ENCODE assay signal across 8 mouse cellular contexts in the genomic region with DNA sequence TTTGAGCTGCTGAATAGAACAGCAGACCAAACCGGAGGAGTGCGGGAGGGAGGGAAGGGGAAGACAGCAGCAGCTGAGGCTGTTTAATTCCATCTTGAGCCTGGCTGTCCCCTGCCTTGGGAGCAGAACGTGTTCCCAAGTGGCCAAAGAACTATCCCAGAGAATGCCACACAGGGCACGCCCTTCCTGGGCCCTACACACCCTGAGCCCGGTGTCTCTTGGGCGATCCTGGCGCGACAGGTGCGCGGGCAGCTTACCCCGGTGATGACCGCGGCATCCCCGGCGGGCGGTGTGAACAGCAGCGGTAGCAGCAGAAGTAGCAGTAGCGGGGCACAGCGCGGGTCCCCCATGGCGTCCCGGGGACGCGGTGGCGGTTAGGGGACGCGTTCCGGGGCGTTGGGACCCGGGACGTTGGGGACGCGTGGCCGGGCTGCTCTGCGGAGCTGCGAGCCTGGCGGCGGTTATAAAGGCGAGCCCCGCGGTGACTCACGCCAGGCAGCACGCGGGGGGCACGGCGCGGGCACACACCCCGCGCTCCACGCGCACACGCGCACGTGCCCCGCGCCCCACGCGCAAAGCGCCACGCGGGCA. TPM values are rescaled to one million over a fixed set of nuclear protein-coding genes. Genes with fewer than 3 reads are reported as not detected.
DNase-seq lines count a peak whose midpoint lies in the region; ATAC-seq lines count a peak whose summit lies in the region.

A gene (minus strand): TSS at position 422 of the 591 bp plus-strand sequence.

- no peaks in the 10 kb centered on the region for H3K36me3 ChIP-seq in heart, embryonic 13.5 days
- H3K36me3 ChIP-seq in forebrain, embryonic 11.5 days (ENCODE audit: control insufficient read depth, insufficient read depth, low read length): no peaks in the 10 kb centered on the region

- no peaks in the 10 kb centered on the region for H3K9me3 ChIP-seq in heart, embryonic 13.5 days
- no peaks in the 10 kb centered on the region for H3K9me3 ChIP-seq in forebrain, embryonic 11.5 days (ENCODE audit: control insufficient read depth, low read length)

- H3K4me2 ChIP-seq in heart, embryonic 13.5 days: peak within 1 kb of the TSS; percentile 88
- peak within 1 kb of the TSS; percentile 98 for H3K4me2 ChIP-seq in forebrain, embryonic 11.5 days (ENCODE audit: low read depth, low read length, severe bottlenecking)

- intact Hi-C loops in heart, postnatal 25 days (cut with DNase I): no loop called here

- H3K27ac ChIP-seq in heart, embryonic 13.5 days (replicated peaks): no peak within 1 kb of the TSS
- H3K27ac ChIP-seq in forebrain, embryonic 11.5 days (ENCODE audit: low read depth, low read length): no peak within 1 kb of the TSS

- DNase-seq in heart, postnatal 25 days (ENCODE audit: low spot score): no peak
- peak; percentile 8 for DNase-seq in adrenal gland, postnatal 25 days
- peak; percentile 70 for DNase-seq in forebrain, embryonic 11.5 days (ENCODE audit: low spot score)
- DNase-seq in kidney, postnatal 4 days: peak; percentile 18 to 39
- peak; percentile 55 for DNase-seq in neural tube, embryonic 10.5 days (ENCODE audit: extremely low spot score, low spot score)
- no peak for DNase-seq in natural killer cell, adult 2 months (ENCODE audit: low spot score in 2 of 2)
- DNase-seq in right cerebral cortex, postnatal 10 days (ENCODE audit: low spot score in 2 of 2): no peak

- peak within 1 kb of the TSS; percentile 66 for H3K9ac ChIP-seq in heart, embryonic 13.5 days
- peak within 1 kb of the TSS; percentile 39 for H3K9ac ChIP-seq in forebrain, embryonic 11.5 days (ENCODE audit: low read length)

- peaks cover 80% of the 10 kb centered on the region for H3K27me3 ChIP-seq in heart, embryonic 13.5 days (replicated peaks)
- peaks cover 18% of the 10 kb centered on the region for H3K27me3 ChIP-seq in forebrain, embryonic 11.5 days (ENCODE audit: control insufficient read depth, insufficient read depth, low read length)

- peak within 1 kb of the TSS; percentile 56 for H3K4me3 ChIP-seq in heart, embryonic 13.5 days
- H3K4me3 ChIP-seq in forebrain, embryonic 11.5 days (ENCODE audit: low read depth, low read length): peak within 1 kb of the TSS; percentile 46

- no peak for ATAC-seq in heart, embryonic 13.5 days (ENCODE audit: extremely low read depth, insufficient number of reproducible peaks, low FRiP score, low TSS enrichment)
- ATAC-seq in forebrain, embryonic 11.5 days (replicated peaks; ENCODE audit: low FRiP score): peak; percentile 46; the same call in 1 of the 2 replicates

- H3K4me1 ChIP-seq in heart, embryonic 13.5 days: peaks cover 14% of the 10 kb centered on the region
- peaks cover 2% of the 10 kb centered on the region; the same call in 1 of the 2 replicates for H3K4me1 ChIP-seq in forebrain, embryonic 11.5 days (replicated peaks; ENCODE audit: control insufficient read depth, insufficient read depth, low read length)

- under 1% methylated on average over 45 of the region's 61 CpGs for WGBS in heart, embryonic 13.5 days
- WGBS in forebrain, embryonic 11.5 days: under 1% methylated on average over 61 of the region's 61 CpGs

RNA-seq across cellular contexts. Expression of the gene that starts here (rescaled TPM):
- polyA plus RNA-seq in heart, embryonic 13.5 days (2015; fragmentation: Nextera tagmentation; extraction: Ambion mirVana): not detected in 2 replicates
- total RNA-seq in heart, postnatal 25 days (2021): not detected
- total RNA-seq in adrenal gland, postnatal 25 days (2021): not detected in 2 replicates
- polyA plus RNA-seq in forebrain, embryonic 11.5 days (2014; fragmentation: Nextera tagmentation; extraction: Ambion mirVana): 1.2 and 2.0 TPM in 2 replicates

Comparison
In these comparisons a context has a peak if more than half of its experiments do, and no peak if none do; other contexts are left out.
1. Peak in DNase-seq in adrenal gland, postnatal 25 days; RNA of the gene not detected or under 1 TPM.
2. DNase-seq: peak in forebrain, embryonic 11.5 days (single experiment), kidney, postnatal 4 days (2 of 2) and neural tube, embryonic 10.5 days (single experiment); none in heart, postnatal 25 days (single experiment), natural killer cell, adult 2 months (0 of 2) and right cerebral cortex, postnatal 10 days (0 of 2).